21 mouse cellular contexts compared by ENCODE assay signal in genomic region chr12:98406598-98406997, GRCm38 (mm10).
"Had no signal": no experiment of that assay in that cellular context is flagged by ENCODE, and none has a peak within 500 bp of the region (broad histone marks: within the 10 kb centered on the region; RNA-seq: fewer than 3 reads in every experiment).

No protein-coding gene starts in this region.

- H3K36me3 ChIP-seq: limb, embryonic 12.5 days; limb, embryonic 15.5 days; liver, embryonic 15.5 days; lung, embryonic 15.5 days; midbrain, embryonic 12.5 days; midbrain, embryonic 15.5 days had no signal

- H3K4me2 ChIP-seq: limb, embryonic 12.5 days; limb, embryonic 15.5 days; liver, embryonic 11.5 days; liver, embryonic 15.5 days; lung, embryonic 15.5 days; midbrain, embryonic 12.5 days; midbrain, embryonic 15.5 days had no signal

- H3K9ac ChIP-seq: limb, embryonic 12.5 days; limb, embryonic 15.5 days; liver, embryonic 15.5 days; lung, embryonic 15.5 days; midbrain, embryonic 12.5 days; midbrain, embryonic 15.5 days had no signal

- H3K27me3 ChIP-seq: limb, embryonic 12.5 days; limb, embryonic 15.5 days; liver, embryonic 15.5 days; lung, embryonic 15.5 days; midbrain, embryonic 12.5 days; midbrain, embryonic 15.5 days had no signal

- H3K9me3 ChIP-seq: limb, embryonic 12.5 days; limb, embryonic 15.5 days; liver, embryonic 15.5 days; lung, embryonic 15.5 days; midbrain, embryonic 12.5 days; midbrain, embryonic 15.5 days had no signal

- DNase-seq: kidney, adult 11 months; kidney, postnatal 25 days; left cerebral cortex, postnatal 4 days; lung, adult 18-20 months; lung, postnatal 10 days; lung, postnatal 36 days; right cerebral cortex, adult 18-20 months; right cerebral cortex, postnatal 14 days; right cerebral cortex, postnatal 4 days; thymus, adult 2 months; thymus, postnatal 14 days; thymus, postnatal 4 days had no signal

- H3K27ac ChIP-seq: limb, embryonic 12.5 days; limb, embryonic 15.5 days; liver, embryonic 15.5 days; lung, embryonic 15.5 days; midbrain, embryonic 12.5 days; midbrain, embryonic 15.5 days; stomach, postnatal 0 days had no signal

- H3K4me3 ChIP-seq: limb, embryonic 12.5 days; limb, embryonic 15.5 days; liver, embryonic 15.5 days; lung, embryonic 15.5 days; midbrain, embryonic 12.5 days; midbrain, embryonic 15.5 days; myocyte had no signal

- ATAC-seq: midbrain, embryonic 15.5 days had no signal

- H3K4me1 ChIP-seq: limb, embryonic 15.5 days; liver, embryonic 15.5 days; lung, embryonic 15.5 days; midbrain, embryonic 15.5 days had no signal
